Mouse (Mus musculus) forebrain, embryonic 14.5 days (tissue): ENCODE results near the gene Gnb1l. TPM values are rescaled to one million over a fixed set of nuclear protein-coding genes. Genes with fewer than 3 reads are reported as not detected.

Experiments used
- ATAC-seq: fragments of 200-750 bp; cut with Nextera tagmentation; 2 replicates; pipeline ENCODE4 v1.8.0; 2017; ENCODE audit warnings: mild to moderate bottlenecking, moderate library complexity
- DNase-seq: peaks from one replicate; pipeline ENCODE4 v3.0.0-alpha.2; 2015; ENCODE audit warnings: low spot score
- H3K27ac ChIP-seq: fragments of 300-500 bp; sonication (generic); 2 replicates; pipeline ENCODE4 v1.5.1; 2014; ENCODE audit warnings: low read depth, mild to moderate bottlenecking, control low read depth, low read length, moderate library complexity
- H3K27me3 ChIP-seq: fragments of 300-500 bp; sonication (generic); replicated peaks from 2 replicates; pipeline ENCODE4 v1.6.1; 2014; ENCODE audit warnings: low read length, control low read depth, mixed read lengths; ENCODE audit not compliant: control insufficient read depth, insufficient read depth
- H3K36me3 ChIP-seq: fragments of 300-500 bp; sonication (generic); 2 replicates; pipeline ENCODE4 v1.6.1; 2014; ENCODE audit warnings: low read length, control low read depth; ENCODE audit not compliant: control insufficient read depth, insufficient read depth
- H3K4me1 ChIP-seq: fragments of 300-500 bp; sonication (generic); 2 replicates; pipeline ENCODE4 v1.6.1; 2014; ENCODE audit warnings: antibody characterized with exemption, low read length, control low read depth; ENCODE audit not compliant: control insufficient read depth, insufficient read depth
- H3K4me2 ChIP-seq: fragments of 300-500 bp; sonication (generic); 2 replicates; pipeline ENCODE4 v1.6.1; 2014; ENCODE audit warnings: mild to moderate bottlenecking, control low read depth, low read length
- H3K4me3 ChIP-seq: fragments of 300-500 bp; sonication (generic); 2 replicates; pipeline ENCODE4 v1.5.1; 2014; ENCODE audit warnings: low read depth, low read length, control low read depth
- H3K9ac ChIP-seq: fragments of 300-500 bp; sonication (generic); 2 replicates; pipeline ENCODE4 v1.6.1; 2014; ENCODE audit warnings: mild to moderate bottlenecking, low read length, control low read depth, moderate library complexity
- H3K9me3 ChIP-seq: fragments of 300-500 bp; sonication (generic); replicated peaks from 2 replicates; pipeline ENCODE4 v1.6.1; 2016; ENCODE audit warnings: low read length, control low read depth, mixed read lengths; ENCODE audit not compliant: control insufficient read depth
- whole genome bisulfite sequencing: fragments of 180-500 bp; shearing (Covaris S2); extraction: QIAGEN DNeasy Blood & Tissue Kit; methylation state at CpG from one replicate; pipeline ENCODE4 v1.1.7; 2014; 5-methylcytosine and 5-hydroxymethylcytosine counted together
- polyA plus RNA-seq: library from polyadenylated mRNA; unstranded; fragments of >200 nt; fragmentation: Nextera tagmentation; extraction: Ambion mirVana; gene quantifications from 2 replicates; pipeline ENCODE4 v1.2.1, GENCODE M21; 2014

The Gnb1l gene
- polyA plus RNA-seq, 1 experiment from 2014 or later, result 16.2 TPM

DNA sequence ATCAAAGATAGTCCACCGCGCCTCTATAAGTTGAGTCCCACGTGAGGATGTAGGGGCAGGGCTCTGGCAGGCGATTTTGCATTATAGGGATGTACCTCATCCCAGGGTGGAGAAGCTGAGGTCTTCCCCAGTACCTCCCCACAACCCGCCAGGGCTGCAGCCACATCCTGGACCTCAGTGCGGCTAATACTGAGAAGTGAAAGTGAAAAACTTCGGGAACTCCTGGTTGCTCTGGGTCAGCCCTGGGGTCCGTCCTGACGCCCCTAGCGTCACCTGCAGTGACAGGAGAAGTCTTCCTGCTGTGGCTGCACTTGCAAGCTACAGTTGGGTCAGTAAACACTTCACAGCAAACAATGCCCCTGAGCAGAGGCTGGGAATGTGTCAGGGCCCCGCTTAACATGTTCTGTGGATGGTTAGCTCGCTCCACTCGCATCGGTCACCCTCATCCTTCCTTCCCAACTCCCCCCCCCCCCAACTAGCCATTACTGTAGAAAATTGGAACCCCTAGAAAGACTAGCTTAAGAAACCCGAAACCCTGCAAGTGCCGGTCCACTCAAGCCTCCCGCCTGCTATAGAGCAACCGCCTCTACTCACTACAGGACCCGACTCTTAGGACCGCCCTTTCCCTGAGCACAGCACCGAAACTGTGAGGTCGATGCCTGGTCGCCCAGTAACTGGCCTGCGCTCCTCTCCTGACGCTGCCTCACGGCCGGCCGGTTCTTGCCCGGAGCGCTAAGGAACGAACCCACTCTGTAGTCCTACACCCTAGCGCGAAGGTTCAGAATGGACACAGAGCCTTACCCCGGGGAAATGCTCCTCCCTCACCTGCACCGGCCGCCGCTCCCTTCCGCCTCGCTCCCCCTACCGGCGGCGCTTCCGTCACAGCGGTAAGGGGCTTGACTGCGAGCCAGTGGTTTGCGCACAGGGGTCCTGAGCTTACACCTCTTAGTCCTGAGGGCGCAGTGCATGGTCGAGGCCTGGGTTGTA, 91.6 kb downstream of the Gnb1l start, which contains the start of gene Tbx1:
TSS of gene Tbx1 (minus strand) at position 868 of the 987 bp plus-strand sequence.
- Histone ChIP-seq H3K27ac (no peak within 1 kb of the TSS), H3K4me2 (peak within 1 kb of the TSS; percentile 42), H3K4me1 (peaks cover 6% of the 10 kb centered on the region), H3K36me3 (no peaks in the 10 kb centered on the region), H3K9me3 (no peaks in the 10 kb centered on the region), H3K4me3 (peak within 1 kb of the TSS; percentile 19), H3K27me3 (peaks cover 79% of the 10 kb centered on the region), H3K9ac (peak within 1 kb of the TSS; percentile 13; the same call in 1 of the 2 replicates)
- no peak for ATAC-seq
- WGBS, result 1% methylated on average over 48 of the region's 48 CpGs
- DNase-seq, result no peak

DNA sequence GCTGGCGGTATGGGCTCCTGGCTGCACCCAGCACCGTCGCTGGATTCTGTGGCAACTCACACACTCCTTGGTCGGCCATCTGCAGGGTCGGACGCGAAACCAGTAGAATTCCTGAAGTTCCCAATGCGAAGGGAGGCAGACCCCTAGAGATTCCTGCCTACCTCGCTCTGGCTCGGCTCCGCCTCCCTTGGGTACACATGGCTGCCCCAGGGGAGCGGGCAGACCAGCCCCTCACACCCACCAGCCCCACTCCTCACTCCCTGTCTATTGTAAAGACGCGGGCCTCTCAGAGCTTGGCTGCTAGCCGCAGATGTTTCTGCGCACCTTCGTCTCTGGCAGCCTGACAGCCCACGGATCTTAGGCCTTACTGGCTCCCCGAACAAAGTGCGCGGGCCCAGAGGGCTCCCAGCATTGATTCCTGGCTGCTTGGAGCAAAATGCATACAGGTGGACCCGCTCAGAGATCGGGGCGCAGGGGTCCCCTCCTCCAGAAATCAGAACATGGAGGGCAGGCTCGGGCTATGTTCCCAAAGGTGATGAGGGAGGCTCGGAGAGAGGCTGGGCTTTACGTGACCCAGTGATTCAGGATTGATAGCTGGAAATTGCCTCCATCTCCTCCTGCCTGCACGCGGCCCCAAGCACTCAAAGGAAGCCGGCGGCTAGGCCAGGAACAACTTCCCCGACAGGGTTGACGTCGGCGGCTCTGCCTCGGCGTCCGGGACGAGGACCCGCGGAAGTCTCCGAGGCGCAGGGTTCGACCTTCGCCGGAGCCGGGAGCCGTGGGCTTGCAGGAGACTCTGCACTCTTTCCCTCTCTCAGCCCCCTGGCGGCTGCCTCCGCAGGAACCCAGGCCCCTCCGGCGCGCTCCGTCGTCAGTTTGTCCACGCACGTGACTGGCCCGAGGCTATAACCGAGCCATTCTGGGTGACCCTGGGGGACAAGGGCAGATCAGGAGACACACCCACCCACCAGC, 92.8 kb downstream of the Gnb1l start:
- WGBS, result 1% methylated on average over 51 of the region's 59 CpGs
- H3K9ac ChIP-seq, result peak overlapping the region; percentile 13; the same call in 1 of the 2 replicates
- DNase-seq (no peak), ATAC-seq (peak; percentile 35; the same call in 1 of the 2 replicates)
- H3K4me3 ChIP-seq, result peak overlapping the region; percentile 11
- no peaks in the 10 kb centered on the region for H3K9me3 ChIP-seq
- peaks cover 6% of the 10 kb centered on the region for H3K4me1 ChIP-seq
- H3K27ac ChIP-seq, result no peak overlapping the region
- no peaks in the 10 kb centered on the region for H3K36me3 ChIP-seq
- peak overlapping the region; percentile 42 for H3K4me2 ChIP-seq
- peaks cover 67% of the 10 kb centered on the region for H3K27me3 ChIP-seq

DNA sequence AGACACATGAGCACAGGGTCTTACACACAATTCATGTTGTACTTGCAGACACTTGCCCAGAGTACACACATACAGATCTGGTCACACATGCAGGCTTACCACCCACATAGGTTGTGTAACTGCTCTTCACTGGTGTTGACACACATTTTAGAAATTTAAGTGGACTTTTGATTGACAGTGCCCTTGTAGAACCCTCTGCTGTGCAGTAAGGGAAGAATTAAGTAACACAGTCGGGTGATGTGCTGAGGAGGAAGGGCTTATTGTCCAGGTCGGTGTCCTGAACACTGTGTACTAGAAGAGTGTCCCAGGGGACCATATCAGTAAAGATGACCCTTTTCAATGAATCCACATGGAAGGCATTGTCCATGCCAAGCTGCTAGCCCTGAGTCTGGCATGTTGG, 95.4 kb downstream of the Gnb1l start:
- Histone ChIP-seq H3K4me3 (no peak overlapping the region), H3K4me2 (no peak overlapping the region), H3K9ac (no peak overlapping the region), H3K36me3 (no peaks in the 10 kb centered on the region), H3K9me3 (no peaks in the 10 kb centered on the region), H3K27ac (no peak overlapping the region), H3K27me3 (peaks cover 41% of the 10 kb centered on the region), H3K4me1 (0 out of 2 replicates have a peak, but pooled peaks cover 3% of the 10 kb centered on the region)
- WGBS, result 71% methylated on average over 2 of the region's 2 CpGs
- no peak for ATAC-seq
- no peak for DNase-seq

DNA sequence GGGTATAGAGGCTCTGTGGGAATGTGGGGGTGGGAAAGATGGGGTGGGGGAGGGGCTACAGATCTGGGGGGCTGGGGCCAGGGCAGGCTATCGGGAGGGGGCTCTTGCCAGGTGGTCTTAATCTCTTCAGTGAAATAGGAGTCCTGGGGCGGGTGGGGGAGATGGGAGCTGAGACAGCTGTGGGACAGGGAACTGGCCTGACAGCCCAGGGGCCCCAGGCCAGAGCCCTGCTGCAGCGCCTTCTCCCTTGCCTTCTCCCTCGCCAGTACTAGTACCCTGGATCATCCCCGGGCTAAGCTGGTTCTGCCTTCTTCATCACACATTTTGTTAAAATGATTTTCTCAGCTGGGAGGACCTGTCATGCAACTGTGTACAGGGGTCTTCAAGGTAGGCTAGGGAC, 97.7 kb downstream of the Gnb1l start:
- H3K4me1 ChIP-seq, result no peaks in the 10 kb centered on the region
- ATAC-seq, result no peak
- H3K9me3 ChIP-seq, result no peaks in the 10 kb centered on the region

DNA sequence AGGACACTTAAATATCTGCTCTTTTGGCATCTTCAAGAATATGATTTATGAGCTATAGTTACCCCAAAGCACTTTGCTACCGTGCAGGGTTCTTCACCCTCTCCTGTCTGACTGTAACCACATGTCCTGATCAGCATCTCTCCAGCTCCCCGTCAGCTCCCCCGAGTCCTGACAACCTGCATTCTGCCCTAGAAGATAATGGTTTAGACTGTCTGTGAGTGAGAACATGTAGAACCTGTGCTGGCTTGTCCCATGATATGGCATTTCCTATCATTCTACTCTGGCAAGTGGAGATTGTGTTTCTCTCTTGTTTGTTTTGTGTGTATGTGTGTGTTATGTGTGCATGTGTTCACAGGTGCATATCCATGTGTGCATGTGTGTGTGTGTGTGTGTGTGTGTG, 99.5 kb downstream of the Gnb1l start:
- Histone ChIP-seq H3K4me2 (no peak overlapping the region), H3K4me3 (no peak overlapping the region), H3K4me1 (no peaks in the 10 kb centered on the region), H3K27ac (no peak overlapping the region), H3K9ac (no peak overlapping the region), H3K27me3 (peaks cover 4% of the 10 kb centered on the region), H3K36me3 (no peaks in the 10 kb centered on the region), H3K9me3 (no peaks in the 10 kb centered on the region)
- WGBS, result 86% methylated on average over 3 of the region's 3 CpGs
- ATAC-seq (no peak), DNase-seq (no peak)

More for the DNA sequence above, 97.7 kb downstream of the Gnb1l start:
- no peak overlapping the region for H3K9ac ChIP-seq
- H3K27ac ChIP-seq, result no peak overlapping the region
- no peak overlapping the region for H3K4me2 ChIP-seq
- H3K36me3 ChIP-seq, result no peaks in the 10 kb centered on the region
- DNase-seq, result no peak
- no peak overlapping the region for H3K4me3 ChIP-seq
- WGBS, result 33% methylated on average over 5 of the region's 5 CpGs
- H3K27me3 ChIP-seq, result peaks cover 18% of the 10 kb centered on the region

DNA sequence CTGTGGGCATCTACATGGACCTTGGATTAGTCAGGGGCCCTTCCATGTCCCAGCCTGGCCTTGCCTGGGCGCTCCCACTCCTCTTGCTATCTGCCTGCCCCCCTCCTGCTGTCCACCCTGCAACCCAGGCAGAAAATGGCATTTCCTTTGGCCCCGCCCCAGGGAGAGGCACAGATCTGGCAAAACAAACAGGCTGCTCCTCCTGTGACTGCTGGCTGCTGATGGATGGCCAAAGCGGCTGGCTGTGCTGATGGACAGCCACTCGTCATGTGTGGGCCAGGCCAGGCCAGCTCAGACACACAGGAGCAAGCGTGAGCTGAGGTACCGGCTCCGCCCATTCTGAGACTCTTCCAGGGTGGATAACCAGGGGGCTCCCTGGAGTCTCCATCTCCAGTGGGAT, 102.9 kb downstream of the Gnb1l start:
- 70% methylated on average over 7 of the region's 7 CpGs for WGBS
- Histone ChIP-seq H3K27me3 (no peaks in the 10 kb centered on the region; the same call in 1 of the 2 replicates), H3K27ac (no peak overlapping the region)

DNA sequence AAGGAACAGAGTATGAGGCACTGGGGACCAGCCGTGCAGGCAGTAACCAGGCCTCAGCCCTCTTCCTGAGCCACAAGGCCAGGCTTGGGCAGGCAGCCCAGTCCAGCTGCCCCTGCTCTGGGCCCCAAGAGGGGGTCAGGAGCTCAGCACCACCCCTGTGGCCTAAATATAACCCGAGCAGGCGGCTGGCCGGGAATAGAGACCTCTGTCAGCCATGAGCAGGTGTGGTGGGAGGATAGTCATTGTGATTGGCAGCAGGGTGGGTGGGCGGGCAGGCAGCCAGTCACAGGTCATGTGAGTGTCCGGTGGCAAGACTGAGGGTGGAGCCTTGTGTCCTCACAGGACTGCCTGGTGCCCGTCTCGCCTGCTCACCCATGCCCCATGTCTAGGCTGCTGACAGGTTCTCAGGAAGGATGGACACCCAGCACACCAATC, 105.8 kb downstream of the Gnb1l start:
- 59% methylated on average over 8 of the region's 8 CpGs for WGBS
- Histone ChIP-seq H3K9ac (no peak overlapping the region), H3K27ac (no peak overlapping the region), H3K9me3 (no peaks in the 10 kb centered on the region), H3K4me2 (no peak overlapping the region), H3K36me3 (no peaks in the 10 kb centered on the region), H3K4me3 (no peak overlapping the region), H3K27me3 (no peaks in the 10 kb centered on the region; the same call in 1 of the 2 replicates), H3K4me1 (no peaks in the 10 kb centered on the region)
- no peak for ATAC-seq
- DNase-seq, result no peak

More for the DNA sequence above, 102.9 kb downstream of the Gnb1l start:
- DNase-seq, result no peak
- H3K4me3 ChIP-seq, result no peak overlapping the region
- ATAC-seq, result no peak
- no peak overlapping the region for H3K9ac ChIP-seq
- no peaks in the 10 kb centered on the region for H3K36me3 ChIP-seq
- H3K9me3 ChIP-seq, result no peaks in the 10 kb centered on the region
- no peak overlapping the region for H3K4me2 ChIP-seq
- no peaks in the 10 kb centered on the region for H3K4me1 ChIP-seq

DNA sequence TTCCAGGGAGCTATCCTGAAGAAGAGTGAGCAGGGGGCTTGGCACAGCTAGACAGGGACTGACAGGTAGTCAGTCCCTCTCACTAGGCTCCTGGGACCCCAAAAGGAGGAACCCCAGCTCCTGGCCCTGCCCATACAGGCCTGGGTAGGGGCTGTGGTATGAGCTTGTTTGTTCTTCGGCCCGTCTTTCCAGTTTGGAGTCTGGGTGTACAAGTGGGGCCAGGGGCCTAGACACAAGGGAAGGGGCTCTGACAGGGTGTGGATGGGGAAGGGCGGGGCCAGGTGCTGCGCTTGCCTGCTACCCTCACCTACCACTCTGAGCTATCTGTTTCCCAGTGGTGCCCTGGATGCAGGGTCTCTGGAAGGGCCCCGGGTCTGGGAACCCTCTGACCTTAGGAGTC, 107.2 kb downstream of the Gnb1l start:
- Histone ChIP-seq H3K4me3 (no peak overlapping the region), H3K4me2 (no peak overlapping the region), H3K36me3 (no peaks in the 10 kb centered on the region), H3K9me3 (no peaks in the 10 kb centered on the region), H3K27me3 (peaks cover 2% of the 10 kb centered on the region; the same call in 1 of the 2 replicates), H3K4me1 (no peaks in the 10 kb centered on the region), H3K27ac (no peak overlapping the region), H3K9ac (no peak overlapping the region)
- DNase-seq (no peak), ATAC-seq (no peak)
- WGBS, result 78% methylated on average over 5 of the region's 5 CpGs
